Mouse (Mus musculus) heart, adult 8-10 months (tissue): ENCODE measurements around the gene Pced1a. TPM values are rescaled to one million over a fixed set of nuclear protein-coding genes. Genes with fewer than 3 reads are reported as not detected.
"Not testable (repeated sequence)": the region's sequence is repeated elsewhere in the genome, so short reads cannot be mapped to it uniquely, and the experiment has no call there.

Experiments used
- DNase-seq: peaks from one replicate; pipeline ENCODE4 v3.0.0; 2022; ENCODE audit warnings: low spot score
- total RNA-seq, 4 experiments: library from RNA; stranded (reverse); gene quantifications; 2 replicates each; pipeline ENCODE4 v1.2.4; 2022

Pced1a gene
- total RNA-seq, 4 experiments from 2014 or later: 6.1 to 7.2 (median 6.5) TPM

- DNase-seq: no peak
Observed at GRCm38 (mm10) chr2:130390993-130391625, 33.4 kb downstream of the Pced1a start.

DNA sequence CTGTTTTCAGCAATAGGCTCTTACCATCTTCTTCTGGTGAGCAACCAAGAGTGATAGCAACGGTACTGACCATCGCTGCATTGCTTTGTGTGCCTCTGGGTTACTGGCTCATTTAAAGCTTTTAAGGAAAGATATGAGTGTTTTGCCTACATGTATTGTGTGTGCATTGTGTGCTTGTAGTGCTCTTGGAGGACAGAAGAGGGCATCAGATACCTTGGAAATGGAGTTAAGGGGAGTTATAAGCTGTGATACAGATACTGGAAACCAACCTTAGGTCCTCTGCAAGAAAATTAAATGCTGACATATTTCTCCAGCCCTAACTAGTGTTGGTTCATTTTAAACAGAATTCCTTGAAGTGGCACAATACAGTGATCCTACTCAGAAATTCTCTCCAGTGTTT is 35.7 kb downstream of the Pced1a start:
- DNase-seq: no peak

DNA sequence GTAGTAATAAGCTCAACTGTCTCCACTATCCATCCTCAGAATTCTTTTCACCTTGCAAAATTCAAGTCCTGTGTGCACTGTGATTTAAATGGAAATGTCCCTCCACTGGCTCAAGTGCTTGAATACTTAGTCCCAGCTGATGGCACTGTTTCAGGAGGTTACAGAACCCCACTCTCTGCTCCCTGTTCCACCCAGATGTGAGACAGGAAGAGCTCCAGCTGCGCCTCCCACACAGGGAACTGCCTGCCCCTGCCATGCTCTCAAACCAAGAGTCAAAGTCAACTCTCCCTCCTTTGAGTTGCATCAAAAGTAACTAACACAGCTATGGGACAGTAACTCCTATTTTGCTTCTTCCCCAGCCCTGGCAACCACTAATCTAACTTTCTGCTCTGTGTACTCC is 38.3 kb downstream of the Pced1a start:
- DNase-seq: no peak

GRCm38 (mm10) chr2:130383895-130384294 is 40.6 kb downstream of the Pced1a start:
- no peak for DNase-seq

DNA sequence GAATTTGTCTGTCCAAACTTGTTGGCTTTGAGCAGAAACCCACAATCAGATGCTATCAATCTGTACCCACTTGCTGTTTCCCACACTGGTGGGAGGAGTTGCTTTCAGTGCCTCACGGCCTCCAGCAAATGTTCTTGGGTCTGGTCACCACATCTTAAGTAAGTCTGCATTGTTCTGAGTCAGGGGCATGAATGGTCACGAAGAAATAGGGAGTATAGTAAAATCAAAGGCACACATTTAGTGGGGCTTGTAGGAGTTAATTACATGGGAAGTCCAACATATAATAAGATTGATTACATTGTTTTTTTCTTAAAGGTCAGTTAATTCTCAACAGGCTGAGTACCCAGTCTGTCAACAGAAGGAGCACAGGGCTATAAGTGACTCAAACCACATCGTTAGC is 41.3 kb downstream of the Pced1a start:
- no peak for DNase-seq

- no peak for DNase-seq
Observed at GRCm38 (mm10) chr2:130374951-130375350, 49.5 kb downstream of the Pced1a start.

DNA sequence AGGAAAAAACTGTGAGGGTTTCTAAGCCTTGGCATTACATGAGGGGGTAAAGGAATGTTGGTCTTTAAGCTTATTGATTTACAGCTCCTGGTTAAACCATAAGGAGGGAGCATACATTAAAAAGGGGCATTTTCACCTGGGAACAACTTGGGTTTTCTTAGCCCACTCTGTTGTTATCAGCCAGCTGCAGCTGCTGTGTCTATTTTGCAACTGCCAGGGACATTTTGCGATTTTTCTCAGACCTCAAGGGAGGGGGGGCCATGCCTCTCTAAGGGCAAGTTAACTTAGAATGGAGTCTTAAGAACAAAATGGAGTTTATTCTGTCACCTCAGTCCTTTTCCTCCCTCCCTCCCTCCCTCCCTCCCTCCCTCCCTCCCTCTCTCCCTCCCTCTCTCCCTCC is 51.5 kb downstream of the Pced1a start:
- not testable (repeated sequence) for DNase-seq

- no peak for DNase-seq
Observed at GRCm38 (mm10) chr2:130367386-130367785, 57.1 kb downstream of the Pced1a start.

Other genes starting within 250 kb of the Pced1a start
- gene Snrpb, start 245.3 kb downstream of the Pced1a start, total RNA-seq: 100 to 1,000 TPM; 111 to 128 (median 122) TPM
- gene Tmc2, start 229.5 kb downstream of the Pced1a start, total RNA-seq: not detected
- gene Nop56, start 150.3 kb downstream of the Pced1a start, total RNA-seq: 10 to 100 TPM; 25.5 to 44.1 (median 28.0) TPM
- gene Idh3b, start 140.2 kb downstream of the Pced1a start, total RNA-seq: 100 to 1,000 TPM; 719 to 848 (median 777) TPM
- under 1 TPM; 0.20 to 0.78 (median 0.58) TPM for gene Ebf4, start 129.5 kb downstream of the Pced1a start, total RNA-seq
- 1 to 10 TPM; 2.6 to 5.2 (median 3.8) TPM for gene Cpxm1, start 27.1 kb downstream of the Pced1a start, total RNA-seq
- gene Gm28372, start 19.5 kb downstream of the Pced1a start, total RNA-seq: not detected
- gene 1700020A23Rik, start 19.4 kb downstream of the Pced1a start, total RNA-seq: not detected
- not detected for gene Tmem239, start 18.2 kb downstream of the Pced1a start, total RNA-seq
- 10 to 100 TPM; 21.6 to 28.9 (median 24.7) TPM for gene Vps16, start 362 bp downstream of the Pced1a start, total RNA-seq
- gene Ptpra, start 25.6 kb upstream of the Pced1a start, total RNA-seq: 10 to 100 TPM; 44.2 to 48.0 (median 46.4) TPM
- gene Mrps26, start 139.0 kb upstream of the Pced1a start, total RNA-seq: 10 to 100 TPM; 67.0 to 84.9 (median 72.2) TPM
- not detected for gene Oxt, start 151.5 kb upstream of the Pced1a start, total RNA-seq
- gene Avp, start 157.9 kb upstream of the Pced1a start, total RNA-seq: 10 to 100 TPM in 3 of 4 experiments, 1 to 10 TPM in 1; 9.3 to 20.9 (median 16.9) TPM
- 1 to 10 TPM; 6.0 to 8.6 (median 8.1) TPM for gene Fastkd5, start 205.3 kb upstream of the Pced1a start, total RNA-seq
- gene Ubox5, start 205.3 kb upstream of the Pced1a start, total RNA-seq: 1 to 10 TPM; 5.0 to 5.7 (median 5.2) TPM
- gene Lzts3, start 218.1 kb upstream of the Pced1a start, total RNA-seq: 1 to 10 TPM; 5.0 to 7.0 (median 5.4) TPM
- gene Ddrgk1, start 240.0 kb upstream of the Pced1a start, total RNA-seq: 100 to 1,000 TPM in 3 of 4 experiments, 10 to 100 TPM in 1; 97.9 to 110 (median 105) TPM
- gene Itpa, start 242.9 kb upstream of the Pced1a start, total RNA-seq: 10 to 100 TPM; 15.9 to 18.9 (median 18.3) TPM